Mouse (Mus musculus) thymus, postnatal 10 days (tissue): ENCODE measurements around the gene Sult3a2.
"Not testable (repeated sequence)": the region's sequence is repeated elsewhere in the genome, so short reads cannot be mapped to it uniquely, and the experiment has no call there.

ENCODE experiments used
- DNase-seq, 2 experiments: peaks; one replicate each; pipeline ENCODE4 v3.0.0; 2021; ENCODE audit warnings: low spot score in 2 of 2

Gene Sult3a2

DNA sequence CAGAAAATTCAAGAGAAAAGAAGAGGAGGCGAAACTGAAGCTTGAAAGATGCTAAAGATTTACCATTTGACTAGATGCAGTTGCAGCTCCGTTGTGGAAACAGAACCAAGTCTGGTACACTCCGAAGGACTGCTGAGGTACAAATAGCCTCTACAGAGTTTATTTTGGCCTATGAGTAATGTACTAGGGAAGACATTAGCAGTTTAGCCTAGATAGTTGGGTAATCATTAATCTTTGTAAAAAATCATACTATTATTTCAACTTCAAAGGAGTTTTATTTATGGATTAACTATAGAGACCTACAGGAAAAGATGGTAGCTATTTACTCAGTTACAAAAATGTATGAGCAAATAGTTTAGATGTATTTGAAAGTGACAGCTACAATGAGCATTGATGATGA is at the start of gene Sult3a2:
TSS of gene Sult3a2 (minus strand) at position 101 of the 400 bp plus-strand sequence.
- no peak for DNase-seq

DNA sequence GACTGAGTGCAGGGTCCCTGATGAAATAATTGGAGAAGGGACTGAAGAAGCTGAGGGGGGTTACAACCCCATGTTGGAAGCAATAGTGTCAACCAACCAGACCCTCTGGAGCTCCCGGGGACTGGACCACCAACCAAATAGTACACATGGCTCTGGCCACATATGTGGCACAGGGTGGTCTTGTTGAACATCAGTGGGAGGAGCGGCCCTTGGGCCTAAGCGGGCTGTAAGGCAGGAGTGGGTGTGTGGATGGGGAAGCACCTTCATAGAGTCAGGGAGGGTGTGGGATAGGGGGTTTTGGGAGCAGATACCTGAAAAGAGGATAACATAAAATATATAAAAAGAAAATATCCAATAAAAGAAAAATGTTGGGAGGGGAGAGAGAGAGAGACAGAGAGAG is 34.4 kb upstream of the Sult3a2 start:
- no peak for DNase-seq

DNA sequence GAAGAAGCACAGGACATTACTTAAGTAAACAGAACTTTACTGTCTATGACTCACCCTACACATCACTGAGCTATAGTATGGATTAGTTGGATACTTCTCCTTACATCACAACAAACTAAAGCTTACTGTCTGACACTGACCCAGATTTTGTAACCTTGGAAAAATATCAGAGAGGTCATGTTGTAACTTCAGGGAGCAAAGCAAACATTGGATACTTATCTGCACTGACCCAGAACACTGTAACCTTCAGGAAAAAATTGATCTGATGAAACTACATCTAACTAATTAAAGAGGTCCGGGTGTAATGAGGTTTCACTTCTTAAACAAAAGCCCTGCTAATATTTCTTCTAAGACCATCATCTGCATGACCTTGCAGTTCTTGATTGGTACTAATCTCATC is 30.4 kb upstream of the Sult3a2 start:
- DNase-seq, result no peak

DNA sequence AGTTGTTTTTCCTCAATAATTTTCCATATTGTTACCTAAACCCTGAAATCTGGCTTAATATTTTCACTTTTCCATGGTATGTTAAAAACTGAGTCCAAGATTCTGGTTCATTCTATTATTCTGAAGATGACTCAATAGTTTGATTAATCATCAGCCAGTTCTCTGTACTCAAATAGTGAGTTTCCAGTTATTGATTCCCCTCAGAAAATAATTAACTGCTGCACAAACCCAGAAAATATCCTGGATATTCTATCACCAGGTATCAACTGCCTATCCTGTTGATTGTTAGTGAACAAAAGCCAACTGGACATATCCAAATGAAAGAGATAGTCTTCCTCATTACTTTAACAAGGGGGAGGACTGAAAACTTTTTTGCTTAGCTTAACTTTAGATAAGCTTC is 27.8 kb upstream of the Sult3a2 start:
- no peak for DNase-seq

DNA sequence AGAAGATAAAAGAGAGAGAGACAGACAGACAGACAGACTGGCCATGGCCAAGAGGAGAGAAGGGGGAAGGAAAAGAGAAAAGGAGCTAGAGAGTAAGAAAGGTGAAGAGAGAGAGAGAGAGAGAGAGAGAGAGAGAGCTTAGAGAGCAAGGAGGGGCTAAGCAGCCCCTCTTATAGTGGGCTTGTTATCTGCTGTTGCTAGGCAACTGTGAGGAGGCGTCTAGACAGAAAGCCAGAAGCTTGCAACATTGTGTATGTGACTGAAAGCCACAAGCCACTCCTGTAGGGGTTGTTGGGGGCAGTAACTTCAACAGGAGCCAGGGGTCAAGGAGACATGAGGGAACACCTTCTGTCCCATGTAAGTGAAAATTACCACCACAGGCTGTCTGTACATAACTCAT is 25.3 kb upstream of the Sult3a2 start:
- DNase-seq, result no peak

- not testable (repeated sequence) for DNase-seq
Observed at GRCm38 (mm10) chr10:33797221-33797949, 10.9 kb upstream of the Sult3a2 start.

DNA sequence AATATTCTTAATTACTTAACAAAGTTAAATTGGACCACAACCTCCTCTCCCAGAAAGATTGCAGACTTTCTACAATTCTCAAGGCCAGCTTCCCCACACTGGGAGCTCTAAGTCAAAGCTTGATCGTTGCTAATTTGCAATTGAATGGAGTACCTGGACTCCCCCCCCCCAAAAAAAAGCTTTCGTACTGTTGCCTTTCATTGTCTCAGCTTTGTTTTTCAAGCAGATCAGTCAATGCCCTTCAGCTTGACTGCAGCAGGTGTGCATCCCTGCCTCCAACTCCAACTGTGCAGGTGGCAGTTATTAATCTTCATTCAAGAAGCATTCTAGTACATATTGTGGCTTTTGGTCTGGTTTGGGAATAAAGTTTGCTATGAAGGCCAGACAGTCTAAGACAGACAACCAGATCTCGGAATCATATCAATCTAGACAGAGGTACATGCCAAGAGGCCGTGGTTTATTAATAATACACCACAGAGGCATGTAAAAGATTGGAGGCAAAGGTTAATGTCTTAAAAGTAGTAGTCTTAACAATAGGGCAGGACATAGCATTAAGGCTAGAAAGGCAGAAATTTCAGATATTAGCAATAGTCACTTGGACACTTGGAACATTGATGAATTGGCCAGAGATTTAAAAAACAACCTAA is 9.9 kb upstream of the Sult3a2 start:
- not testable (repeated sequence) for DNase-seq

- DNase-seq, result not testable (repeated sequence)
Observed at GRCm38 (mm10) chr10:33792166-33792565, 5.7 kb upstream of the Sult3a2 start.

DNA sequence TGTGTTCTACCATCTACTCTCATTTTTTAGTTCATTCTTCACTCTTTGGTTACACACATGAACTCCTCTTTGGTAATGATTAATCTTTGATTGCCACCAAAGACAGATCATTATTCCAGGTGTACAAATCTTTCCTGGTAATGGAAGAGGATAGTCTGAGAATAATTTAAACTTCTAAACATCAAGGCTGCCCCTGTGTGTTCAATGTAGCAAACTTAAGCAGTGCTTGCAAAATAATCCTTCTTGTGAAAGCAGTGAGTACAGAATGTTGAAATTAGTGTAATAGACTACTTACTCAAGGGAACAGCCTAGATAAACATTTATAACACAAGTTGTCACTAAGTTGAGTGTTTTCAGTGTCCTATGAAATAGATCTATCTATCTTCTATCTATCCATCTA is 1.0 kb upstream of the Sult3a2 start:
- DNase-seq, result no peak

- not testable (repeated sequence) for DNase-seq
Observed at GRCm38 (mm10) chr10:33735251-33735650, 51.3 kb downstream of the Sult3a2 start.

GRCm38 (mm10) chr10:33733241-33733640 is 53.3 kb downstream of the Sult3a2 start:
- DNase-seq, result no peak

DNA sequence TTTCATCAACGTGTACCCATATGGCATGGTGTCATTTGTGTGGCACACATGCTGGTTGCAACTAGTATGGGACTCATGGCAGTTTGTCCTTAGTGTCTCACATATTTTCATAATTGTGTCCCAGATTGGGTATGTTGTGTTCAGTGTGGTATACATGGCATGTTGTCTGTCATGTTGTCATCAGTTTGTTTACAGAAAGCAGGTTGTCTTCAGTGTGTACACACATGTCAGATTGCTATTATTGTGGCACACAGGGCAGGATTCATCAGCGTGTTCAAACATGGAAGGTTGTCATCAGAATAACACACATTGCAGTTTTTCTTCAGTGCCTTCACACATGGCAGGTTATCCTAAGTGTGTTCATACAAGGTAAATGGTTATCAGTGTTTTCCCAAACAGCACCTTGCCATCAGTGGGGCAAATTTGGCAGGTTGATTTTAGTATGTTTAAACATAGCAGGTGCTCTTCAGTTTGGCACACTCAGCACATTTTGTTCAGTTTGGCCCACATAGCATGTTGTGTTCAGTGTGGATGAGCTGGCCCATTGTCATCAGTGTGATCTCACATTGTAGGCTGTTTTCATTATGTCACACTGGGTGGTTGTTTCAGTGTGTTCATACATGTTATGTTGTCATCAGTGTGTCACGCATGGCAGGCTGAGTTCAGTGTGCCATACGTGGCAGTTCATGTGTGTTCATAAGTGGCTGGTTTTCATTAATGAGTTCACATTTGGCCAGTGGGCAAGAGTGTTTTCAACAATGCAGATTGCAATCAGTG is 53.9 kb downstream of the Sult3a2 start:
- DNase-seq, result no peak

GRCm38 (mm10) chr10:33723764-33724163 is 62.7 kb downstream of the Sult3a2 start:
- no peak for DNase-seq

DNA sequence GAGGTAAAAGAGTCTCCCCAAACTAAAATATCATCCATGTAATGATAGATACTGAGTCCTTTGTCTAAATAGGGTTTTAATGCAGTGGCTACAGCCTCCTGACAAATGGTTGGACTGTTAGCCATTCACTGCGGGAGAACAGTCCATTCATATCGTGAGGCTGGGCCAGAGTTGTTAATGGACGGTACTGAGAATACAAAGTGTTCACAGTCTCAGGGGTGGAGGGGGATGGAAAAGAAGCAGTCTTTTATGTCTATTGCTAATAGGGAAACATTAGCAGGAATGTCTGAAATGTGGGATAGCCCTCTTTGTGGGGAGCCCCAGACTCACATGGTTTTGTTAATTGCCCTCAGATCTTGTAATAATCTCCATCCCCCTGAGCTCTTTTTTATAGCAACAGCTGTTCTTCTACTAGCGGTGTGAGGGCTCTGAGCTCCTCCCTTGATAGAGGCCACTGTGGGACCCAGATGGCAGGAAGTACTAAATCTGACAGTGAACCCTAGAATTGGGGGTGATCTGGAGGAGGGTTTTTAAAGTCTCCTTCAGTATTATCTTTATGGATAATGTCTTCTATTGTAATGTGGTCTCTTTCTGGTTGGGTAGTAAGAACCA is 64.6 kb downstream of the Sult3a2 start:
- no peak for DNase-seq
